Mouse (Mus musculus) embryo, embryonic 11 days (tissue): ENCODE measurements around the gene Ilf2.

Experiments used
- DNase-seq: peaks from one replicate; pipeline ENCODE4 v3.0.0-alpha.2; 2015

The Ilf2 gene

GRCm38 (mm10) chr3:90475831-90476611 lies at the start of gene Ilf2:
TSS of gene Ilf2 (plus strand) at chr3:90476126.
- peak; percentile 98 for DNase-seq

- no peak for DNase-seq
Observed at GRCm38 (mm10) chr3:90427574-90427973, 48.4 kb upstream of the Ilf2 start.

- no peak for DNase-seq
Observed at GRCm38 (mm10) chr3:90428186-90428585, 47.7 kb upstream of the Ilf2 start.

DNA sequence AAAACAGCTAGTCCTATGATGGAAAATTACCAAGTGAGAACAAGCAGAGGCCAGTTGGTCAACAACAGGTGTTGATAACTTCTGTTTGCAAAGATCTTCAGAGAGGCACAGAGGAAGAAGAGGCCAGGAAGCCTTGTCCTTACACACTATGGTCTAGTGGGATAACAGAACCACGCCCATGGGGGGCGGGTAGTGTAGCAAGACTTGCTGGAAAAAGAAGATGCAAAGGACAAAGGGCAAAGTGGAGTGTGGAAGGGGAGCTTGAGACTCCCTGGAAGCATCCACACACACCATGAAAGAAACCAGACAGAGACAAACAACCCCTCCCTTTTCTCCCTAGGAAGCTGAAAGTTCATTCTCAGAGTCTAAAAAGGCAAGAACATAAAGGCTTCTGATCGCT lies 46.4 kb upstream of the Ilf2 start:
- DNase-seq: no peak

- no peak for DNase-seq
Observed at GRCm38 (mm10) chr3:90432348-90432747, 43.6 kb upstream of the Ilf2 start.

DNA sequence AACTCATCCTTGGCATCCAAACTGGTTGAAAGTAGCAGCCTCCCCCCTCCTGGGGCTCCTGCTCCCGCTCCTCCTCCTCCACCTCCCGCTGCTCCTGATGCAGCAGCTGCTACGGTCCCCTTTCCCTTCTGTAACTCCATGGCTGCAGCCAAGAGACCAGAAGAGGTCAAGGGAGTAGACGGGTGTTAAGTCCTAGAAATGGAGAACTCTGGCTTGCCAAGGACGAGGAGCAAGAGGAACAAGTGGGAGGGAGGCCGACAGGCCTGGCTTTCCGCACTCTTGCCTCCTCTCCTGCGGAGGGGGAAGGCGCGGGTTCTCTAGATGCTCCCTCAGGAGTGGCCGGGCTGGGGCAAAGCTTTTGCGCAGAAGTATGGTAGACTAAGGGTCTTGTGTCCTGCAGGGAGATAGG lies 43.1 kb upstream of the Ilf2 start:
- peak; percentile 54 for DNase-seq

DNA sequence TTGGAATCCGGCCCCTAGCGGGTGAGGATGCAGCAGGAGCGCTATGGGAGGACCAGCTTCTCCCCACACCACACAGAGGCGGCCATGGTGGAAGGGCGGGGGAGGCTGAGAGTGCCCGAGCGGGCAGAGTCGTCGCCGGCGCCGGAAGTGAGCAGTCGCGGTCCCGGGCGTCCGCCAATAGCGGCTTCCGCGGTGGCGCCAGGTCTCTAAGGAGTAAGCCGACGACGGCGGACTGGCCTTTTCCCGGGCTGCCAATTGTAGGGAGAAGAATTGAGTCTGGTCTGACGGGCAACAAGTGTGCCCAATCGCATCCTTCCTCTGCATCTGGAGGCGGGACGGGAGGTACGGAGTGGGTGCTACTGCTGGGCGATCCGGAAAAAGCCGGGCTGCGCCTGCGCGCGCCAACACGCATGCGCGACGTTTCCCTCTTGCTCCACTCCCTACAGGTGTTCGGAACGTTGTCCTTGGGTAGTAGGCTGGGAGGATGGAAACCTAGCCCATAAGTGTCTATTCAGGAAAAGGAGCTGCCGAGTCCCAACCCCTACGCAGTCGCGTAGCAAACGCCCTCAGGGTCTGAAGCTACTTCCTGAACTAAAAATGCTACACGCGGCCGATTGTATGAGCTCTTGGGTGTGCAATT lies 42.4 kb upstream of the Ilf2 start, which contains the start of gene Ints3:
Gene Ints3 (minus strand): TSS at position 242 of the 640 bp plus-strand sequence.
- DNase-seq: peak; percentile 99

DNA sequence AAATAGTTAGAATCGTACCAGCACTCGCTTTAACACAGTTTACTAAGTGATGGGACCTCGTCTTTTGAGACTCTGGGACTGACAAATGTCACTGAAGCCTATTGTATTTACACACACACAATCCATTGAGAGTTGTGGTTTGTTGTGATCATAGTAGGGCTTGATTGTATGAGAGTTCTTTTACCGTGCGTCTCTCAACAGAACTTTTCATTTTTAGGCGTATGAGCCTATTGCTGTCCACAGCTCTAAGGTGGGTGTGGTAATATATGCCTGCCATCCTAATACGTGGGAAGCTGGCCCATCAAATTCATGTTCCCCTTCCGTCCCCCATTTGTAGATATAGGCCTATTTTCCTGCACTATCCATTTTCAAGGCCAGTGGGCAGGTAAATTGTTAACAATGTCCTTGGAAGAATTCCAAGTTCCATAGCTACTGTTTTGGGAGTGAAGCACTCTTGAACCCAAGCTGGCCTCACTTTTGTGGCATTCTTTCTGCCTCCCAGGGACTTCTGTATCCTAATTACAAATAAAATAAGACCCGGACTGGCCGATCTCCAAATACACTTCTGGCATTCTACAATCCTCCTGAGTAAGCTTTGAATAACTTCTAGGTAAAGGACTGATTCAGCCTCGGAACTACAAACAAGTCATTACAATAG lies 41.7 kb upstream of the Ilf2 start:
- no peak for DNase-seq

DNA sequence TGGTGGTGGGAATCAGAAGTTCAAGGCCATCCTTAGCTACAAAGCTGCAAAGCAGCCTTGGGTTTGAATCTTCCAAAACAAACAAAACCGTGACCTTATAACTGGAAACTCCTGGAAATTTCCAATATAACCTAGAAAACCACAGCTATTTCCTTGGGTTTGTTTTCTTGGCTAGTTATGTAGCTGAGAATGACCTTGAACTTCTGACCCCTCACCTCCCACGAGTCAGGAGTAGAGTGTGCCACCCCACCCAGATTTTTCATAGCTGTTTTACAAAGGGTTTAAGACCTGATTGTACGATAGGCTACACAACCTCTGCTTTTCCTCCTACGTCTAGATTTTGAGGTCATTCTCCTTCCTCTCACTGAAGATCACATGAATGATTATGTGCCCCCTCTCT lies 38.8 kb upstream of the Ilf2 start:
- DNase-seq: no peak

- no peak for DNase-seq
Observed at GRCm38 (mm10) chr3:90440756-90441155, 35.2 kb upstream of the Ilf2 start.

DNA sequence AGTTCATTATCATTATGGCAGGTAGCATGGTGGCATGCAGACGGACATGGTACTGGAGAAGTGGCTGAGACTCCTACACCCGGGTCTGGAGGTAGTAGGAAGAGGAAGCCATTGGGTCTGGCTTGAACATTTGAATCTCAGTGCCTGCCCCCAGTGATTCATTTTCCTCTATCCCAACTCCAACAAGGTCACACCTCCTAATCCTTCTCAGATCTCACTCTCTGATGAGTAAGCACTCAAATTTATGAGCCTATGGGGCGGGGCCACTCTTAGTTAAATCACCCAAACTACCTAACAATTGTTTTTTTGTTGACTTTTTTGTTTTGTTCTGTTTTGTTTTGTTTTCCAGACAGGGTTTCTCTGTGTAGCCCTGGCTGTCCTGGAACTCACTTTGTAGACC lies 31.9 kb upstream of the Ilf2 start:
- DNase-seq: no peak

GRCm38 (mm10) chr3:90445417-90446200 lies 30.3 kb upstream of the Ilf2 start:
- peak; percentile 24 for DNase-seq

GRCm38 (mm10) chr3:90446389-90447122 lies 29.4 kb upstream of the Ilf2 start:
- peak; percentile 97 for DNase-seq

GRCm38 (mm10) chr3:90447123-90447494 lies 28.8 kb upstream of the Ilf2 start:
- DNase-seq: peak; percentile 68

- DNase-seq: no peak
Observed at GRCm38 (mm10) chr3:90448626-90449025, 27.3 kb upstream of the Ilf2 start.

GRCm38 (mm10) chr3:90450874-90451273 lies 25.1 kb upstream of the Ilf2 start:
- no peak for DNase-seq

DNA sequence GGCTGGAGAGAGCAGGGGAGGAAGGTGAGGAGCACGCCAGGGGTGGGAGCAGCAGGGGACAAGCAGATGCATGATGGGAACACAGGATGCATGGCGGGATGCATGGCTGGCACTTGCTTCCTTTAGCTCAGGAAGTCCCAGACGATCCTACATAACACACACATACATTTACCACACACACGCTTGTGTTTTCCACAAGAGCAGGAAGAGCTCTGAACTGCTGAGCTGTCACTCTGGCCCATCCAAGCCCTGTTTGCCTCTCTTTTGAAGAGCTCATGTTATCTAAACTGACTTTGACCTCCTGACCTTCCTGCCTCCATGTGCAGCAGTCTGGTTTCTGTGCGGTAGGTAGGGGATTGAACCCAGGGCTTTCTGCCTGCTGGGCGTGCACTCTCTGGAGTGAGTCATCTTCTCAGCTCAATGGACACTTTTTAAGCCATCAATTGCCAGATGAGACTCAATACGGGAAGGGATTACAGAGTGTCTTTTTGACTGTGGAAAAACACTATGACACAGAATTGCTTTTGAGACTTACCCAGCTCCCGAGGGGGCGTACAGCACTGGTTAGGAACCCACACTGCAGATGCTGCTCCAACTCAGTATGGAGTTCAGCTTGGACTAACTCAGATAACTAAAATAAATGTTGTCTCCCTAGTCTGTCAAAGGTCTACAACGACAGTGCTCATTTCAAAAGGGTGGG lies 24.4 kb upstream of the Ilf2 start:
- peak; percentile 33 for DNase-seq

DNA sequence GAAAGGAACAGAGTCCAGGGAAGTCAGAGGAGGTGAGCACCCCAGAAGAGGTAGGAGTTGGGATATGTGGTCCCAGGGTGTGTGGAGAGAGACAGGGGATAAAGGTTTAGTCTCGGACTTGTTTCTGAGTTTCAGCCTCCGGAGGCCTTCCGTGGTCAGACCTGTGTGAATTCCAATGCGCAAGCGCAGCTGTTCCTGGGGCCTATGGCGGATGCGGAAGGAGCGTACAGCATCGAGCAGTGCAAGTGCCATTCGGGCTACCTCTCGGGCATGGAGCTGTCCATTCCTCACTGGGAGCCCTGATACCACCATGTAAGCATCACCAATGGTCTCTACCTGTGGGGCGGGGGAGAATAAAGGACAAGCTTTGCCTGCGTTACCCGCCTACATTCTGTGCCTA lies 21.0 kb upstream of the Ilf2 start:
- no peak for DNase-seq

DNA sequence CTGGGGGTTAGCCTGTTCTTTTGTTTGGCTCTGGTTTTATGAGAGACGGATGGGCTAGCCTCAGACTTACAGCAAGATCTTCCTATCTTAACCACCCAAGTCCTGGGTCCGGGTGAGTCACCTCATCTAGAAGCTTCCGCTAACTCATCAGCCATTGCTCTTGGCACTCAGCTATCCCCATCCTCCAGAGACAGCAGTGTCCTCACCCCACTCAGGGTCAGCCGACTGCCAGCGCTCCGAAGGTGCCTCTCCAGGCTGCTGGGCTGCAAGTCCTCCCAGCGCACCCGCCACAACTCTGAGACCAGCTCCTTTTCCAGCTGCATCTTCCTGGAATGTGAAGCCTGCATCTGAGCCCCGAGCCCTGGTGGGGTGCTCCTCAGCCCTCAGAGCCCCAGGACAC lies 16.2 kb upstream of the Ilf2 start:
- DNase-seq: no peak

GRCm38 (mm10) chr3:90460315-90460714 lies 15.6 kb upstream of the Ilf2 start:
- DNase-seq: no peak

GRCm38 (mm10) chr3:90461935-90462334 lies 14.0 kb upstream of the Ilf2 start:
- no peak for DNase-seq

GRCm38 (mm10) chr3:90462579-90462978 lies 13.3 kb upstream of the Ilf2 start:
- no peak for DNase-seq
